Mouse (Mus musculus) kidney, adult 2 months (tissue): ENCODE measurements around the gene Esyt1.

ENCODE experiments used
- CTCF ChIP-seq: fragments of 200-500 bp; conservative IDR thresholded peaks from 2 replicates; pipeline ENCODE4 v1.5.1; 2011; ENCODE audit warnings: low read depth, mild to moderate bottlenecking, control low read depth, low read length, moderate library complexity, mixed read lengths; ENCODE audit not compliant: insufficient read depth, insufficient read length
- POLR2A ChIP-seq: fragments of 200-500 bp; IDR thresholded peaks from one replicate; pipeline ENCODE4 v1.6.1; 2011; ENCODE audit warnings: low read depth, low read length, control low read depth

DNA sequence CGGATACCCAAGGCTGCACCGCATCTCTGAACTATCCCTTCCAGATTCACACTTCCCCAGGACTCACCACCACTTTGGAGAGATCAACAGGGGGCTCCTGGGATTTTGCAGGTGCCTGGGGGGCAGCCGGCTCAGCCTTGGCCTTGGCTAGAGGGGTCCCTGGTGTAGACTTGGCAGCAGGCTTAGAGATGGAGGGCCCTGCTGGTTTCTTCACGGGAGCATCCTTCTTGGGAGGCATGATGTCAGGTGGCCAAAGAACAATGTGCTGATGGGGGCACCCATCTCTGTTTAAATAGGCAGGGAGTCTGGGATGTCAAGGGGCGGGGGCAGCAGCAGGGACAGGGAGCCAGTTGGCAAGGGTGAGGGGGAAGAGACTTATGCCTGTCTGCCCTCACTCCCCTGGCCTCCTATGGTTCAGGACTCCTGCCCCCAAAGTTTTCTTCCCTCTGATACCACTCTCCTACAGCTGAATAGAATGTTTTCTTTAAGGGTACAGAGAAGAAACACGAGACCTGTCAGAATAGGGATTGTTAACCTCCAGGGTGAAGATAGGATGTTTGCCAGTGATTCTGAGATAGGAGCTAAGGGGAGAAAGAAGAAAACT lies 28.4 kb downstream of the Esyt1 start:
- TF ChIP-seq CTCF, result no peak
- no peak for TF ChIP-seq POLR2A
